Mouse (Mus musculus) midbrain, embryonic 10.5 days (tissue): ENCODE results near the gene Tinag. TPM values are rescaled to one million over a fixed set of nuclear protein-coding genes. Genes with fewer than 3 reads are reported as not detected.
"Not testable (repeated sequence)": the region's sequence is repeated elsewhere in the genome, so short reads cannot be mapped to it uniquely, and the experiment has no call there.

Source experiments
- DNase-seq: peaks from one replicate; pipeline ENCODE4 v3.0.0-alpha.2; 2017; ENCODE audit warnings: low spot score
- H3K27ac ChIP-seq: fragments of 300-500 bp; sonication (generic); replicated peaks from 2 replicates; pipeline ENCODE4 v1.5.1; 2016; ENCODE audit warnings: mild to moderate bottlenecking
- H3K27me3 ChIP-seq: fragments of 300-500 bp; sonication (generic); 2 replicates; pipeline ENCODE4 v1.6.1; 2016; ENCODE audit warnings: low read depth, mild to moderate bottlenecking; ENCODE audit not compliant: poor library complexity, severe bottlenecking
- H3K36me3 ChIP-seq: fragments of 300-500 bp; sonication (generic); 2 replicates; pipeline ENCODE4 v1.6.1; 2016; ENCODE audit warnings: mild to moderate bottlenecking, moderate library complexity
- H3K4me1 ChIP-seq: fragments of 300-500 bp; sonication (generic); 2 replicates; pipeline ENCODE4 v1.6.1; 2016
- H3K4me3 ChIP-seq: fragments of 300-500 bp; sonication (generic); 2 replicates; pipeline ENCODE4 v1.5.1; 2016; ENCODE audit warnings: mild to moderate bottlenecking, moderate library complexity
- H3K9me3 ChIP-seq: fragments of 300-500 bp; sonication (generic); replicated peaks from 2 replicates; pipeline ENCODE4 v1.6.1; 2016; ENCODE audit warnings: mild to moderate bottlenecking
- WGBS: fragments of 180-500 bp; shearing (Covaris S2); methylation state at CpG from one replicate; pipeline ENCODE4 v1.1.7; 2016; 5-methylcytosine and 5-hydroxymethylcytosine counted together
- polyA plus RNA-seq: library from polyadenylated mRNA; unstranded; fragments of >200 nt; fragmentation: Nextera tagmentation; extraction: Ambion mirVana; gene quantifications from 2 replicates; pipeline ENCODE4 v1.2.1, GENCODE M21; 2016

Gene Tinag
- polyA plus RNA-seq, result 0.72 and 1.0 TPM in 2 replicates

DNA sequence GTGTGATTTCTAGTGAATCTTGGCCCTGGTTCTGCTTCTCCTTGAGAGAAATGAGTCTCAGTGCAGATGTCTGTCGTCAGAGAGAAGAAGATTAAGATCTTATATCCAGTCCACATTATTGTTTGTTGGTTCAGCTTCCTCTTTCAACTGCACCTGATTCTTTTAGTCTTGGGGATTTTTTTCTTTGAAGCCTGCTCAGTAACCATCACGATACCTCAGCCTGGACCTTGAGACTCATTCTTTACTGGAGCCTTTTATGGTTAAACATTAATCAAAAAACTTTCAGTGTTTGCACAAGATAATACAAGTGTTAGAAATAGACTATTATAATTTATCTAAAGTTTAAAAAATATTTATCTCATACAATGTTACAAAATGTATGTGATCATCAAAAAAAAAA, at the start of gene Tinag:
TSS of gene Tinag (minus strand) at position 210 of the 400 bp plus-strand sequence.
- no peaks in the 10 kb centered on the region for H3K9me3 ChIP-seq
- no peak for DNase-seq
- no peaks in the 10 kb centered on the region for H3K4me1 ChIP-seq
- no peak within 1 kb of the TSS for H3K27ac ChIP-seq
- H3K36me3 ChIP-seq, result no peaks in the 10 kb centered on the region
- H3K27me3 ChIP-seq, result no peaks in the 10 kb centered on the region
- H3K4me3 ChIP-seq, result no peak within 1 kb of the TSS
- 73% methylated on average over 2 of the region's 2 CpGs for WGBS

DNA sequence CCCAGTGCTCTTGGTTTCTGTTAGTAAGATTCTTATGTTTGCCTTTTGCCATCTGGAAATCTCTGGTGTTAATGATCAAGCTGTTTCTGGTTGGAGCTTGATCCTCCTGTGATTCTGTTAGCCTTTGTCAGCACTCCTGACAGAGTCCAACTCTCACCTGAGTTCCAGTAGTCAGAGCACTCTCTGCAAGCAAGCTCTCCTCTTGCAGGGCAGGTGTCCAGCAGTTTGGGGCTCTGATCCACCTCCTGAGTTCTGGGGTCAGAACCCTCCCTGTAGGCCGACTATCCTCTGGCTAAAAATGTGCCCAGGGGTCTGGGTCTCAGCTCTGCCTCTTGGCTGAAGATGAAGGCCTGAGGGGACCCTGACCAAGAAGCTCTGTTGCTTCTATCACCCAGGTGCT, 37.6 kb upstream of the Tinag start:
- H3K27me3 ChIP-seq, H3K9me3 ChIP-seq, H3K36me3 ChIP-seq, H3K4me3 ChIP-seq, DNase-seq, H3K4me1 ChIP-seq, H3K27ac ChIP-seq: not testable (repeated sequence)
- 88% methylated on average over 1 of the region's 1 CpGs for WGBS

DNA sequence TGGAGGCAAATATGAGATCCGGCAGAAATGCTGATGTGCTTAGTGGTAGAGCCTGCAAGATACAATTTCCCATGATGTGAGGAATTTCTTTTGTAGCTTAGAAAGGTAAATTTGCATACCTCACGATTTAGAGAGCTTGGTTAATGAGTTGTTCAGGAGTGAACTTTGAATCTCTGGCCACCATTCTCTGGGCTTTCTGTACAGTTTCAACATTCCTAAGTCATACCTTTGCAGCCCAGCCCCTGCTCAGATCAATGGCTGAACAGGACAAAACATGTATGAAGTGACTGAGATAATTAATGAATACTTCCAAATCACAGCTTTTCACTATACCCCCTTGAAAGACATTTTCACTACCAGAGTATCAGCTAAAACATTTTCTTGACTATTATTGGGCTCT, 26.1 kb upstream of the Tinag start:
- DNase-seq, result no peak
- Histone ChIP-seq H3K36me3 (no peaks in the 10 kb centered on the region), H3K27me3 (no peaks in the 10 kb centered on the region), H3K4me3 (no peak overlapping the region), H3K27ac (no peak overlapping the region), H3K4me1 (no peaks in the 10 kb centered on the region), H3K9me3 (no peaks in the 10 kb centered on the region)
- WGBS, result 88% methylated on average over 2 of the region's 2 CpGs

DNA sequence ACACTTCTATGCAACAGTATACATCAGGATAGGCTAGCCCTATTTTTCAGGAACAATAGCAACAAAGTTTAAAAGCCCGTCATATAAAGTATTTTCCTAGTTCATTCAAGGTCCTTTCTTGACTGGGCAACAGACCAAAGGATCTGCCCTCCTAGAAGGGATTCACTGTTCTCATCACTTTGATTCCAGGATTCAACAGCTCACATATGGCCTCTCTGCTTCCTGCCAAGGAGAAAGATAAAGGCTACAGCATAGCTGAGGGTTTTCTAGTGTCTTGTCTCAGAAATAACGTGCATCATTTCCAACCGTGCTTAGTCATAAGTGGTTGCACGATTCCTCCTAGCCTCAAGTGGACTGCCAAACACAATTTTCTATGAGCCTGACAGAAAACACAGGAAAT, 11.0 kb upstream of the Tinag start:
- Histone ChIP-seq H3K9me3 (no peaks in the 10 kb centered on the region), H3K27ac (no peak overlapping the region), H3K4me1 (no peaks in the 10 kb centered on the region), H3K27me3 (no peaks in the 10 kb centered on the region), H3K4me3 (no peak overlapping the region), H3K36me3 (no peaks in the 10 kb centered on the region)
- 88% methylated on average over 4 of the region's 4 CpGs for WGBS
- DNase-seq, result no peak

DNA sequence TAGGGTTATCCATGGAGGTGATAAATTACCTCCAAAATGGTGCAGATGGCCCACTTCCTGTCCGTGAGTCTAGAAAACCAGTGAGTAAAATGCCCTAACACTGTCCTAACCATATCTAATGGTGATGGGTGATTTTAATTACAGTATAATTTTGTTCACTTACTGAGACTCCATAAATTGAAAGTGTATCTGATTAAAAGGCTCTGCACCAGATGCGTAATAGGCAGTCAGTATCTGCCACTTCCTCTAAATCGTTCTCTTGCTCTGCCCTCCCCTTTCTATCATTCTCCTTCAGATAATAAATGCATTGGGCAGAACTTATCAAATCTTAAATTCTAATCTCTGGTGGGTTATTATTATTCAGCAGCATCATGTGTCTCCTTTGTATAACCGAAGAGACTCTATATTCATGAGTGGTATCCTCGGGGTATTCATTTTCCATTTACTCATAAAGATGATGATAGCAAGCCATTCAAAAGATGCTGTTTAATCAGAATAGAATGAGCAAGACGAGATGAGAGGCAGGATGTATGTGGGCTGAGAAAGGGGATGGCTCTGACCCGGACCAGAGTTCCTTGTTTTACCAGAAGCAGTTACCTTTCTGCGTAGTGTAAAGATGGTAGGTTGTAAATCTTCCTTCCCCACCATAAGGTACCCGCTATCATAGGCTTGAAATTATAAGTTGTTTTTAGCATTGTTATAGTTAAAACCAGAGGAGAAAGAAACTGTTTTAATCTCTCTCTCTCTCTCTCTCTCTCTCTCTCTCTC, 9.0 kb upstream of the Tinag start:
- DNase-seq, result no peak
- H3K27me3 ChIP-seq, result no peaks in the 10 kb centered on the region
- no peaks in the 10 kb centered on the region for H3K9me3 ChIP-seq
- no peak overlapping the region for H3K4me3 ChIP-seq
- H3K36me3 ChIP-seq, result no peaks in the 10 kb centered on the region
- 87% methylated on average over 9 of the region's 9 CpGs for WGBS
- H3K4me1 ChIP-seq, result no peaks in the 10 kb centered on the region
- H3K27ac ChIP-seq, result no peak overlapping the region

DNA sequence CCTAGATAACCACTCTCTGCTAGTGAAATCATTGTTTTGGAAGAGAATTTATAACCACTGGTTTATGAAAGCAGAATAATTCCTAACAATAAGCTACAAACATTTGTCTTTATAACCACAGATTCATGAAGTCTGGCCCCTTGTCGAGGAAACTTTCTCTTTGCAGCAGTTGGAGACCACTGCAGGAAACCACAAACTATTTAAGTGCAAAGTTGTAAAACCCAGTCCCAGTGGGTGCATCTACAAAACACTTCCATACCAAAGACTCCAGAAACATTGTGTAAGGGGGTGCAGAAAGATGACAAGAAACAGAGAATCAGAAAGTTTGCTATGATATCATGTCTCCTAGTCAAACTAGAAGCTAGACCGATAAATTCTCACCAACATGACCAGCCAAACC, 5.8 kb upstream of the Tinag start:
- Histone ChIP-seq H3K27me3 (no peaks in the 10 kb centered on the region), H3K4me3 (no peak overlapping the region), H3K27ac (no peak overlapping the region), H3K36me3 (no peaks in the 10 kb centered on the region), H3K9me3 (no peaks in the 10 kb centered on the region), H3K4me1 (no peaks in the 10 kb centered on the region)
- no peak for DNase-seq
- 84% methylated on average over 2 of the region's 2 CpGs for WGBS

DNA sequence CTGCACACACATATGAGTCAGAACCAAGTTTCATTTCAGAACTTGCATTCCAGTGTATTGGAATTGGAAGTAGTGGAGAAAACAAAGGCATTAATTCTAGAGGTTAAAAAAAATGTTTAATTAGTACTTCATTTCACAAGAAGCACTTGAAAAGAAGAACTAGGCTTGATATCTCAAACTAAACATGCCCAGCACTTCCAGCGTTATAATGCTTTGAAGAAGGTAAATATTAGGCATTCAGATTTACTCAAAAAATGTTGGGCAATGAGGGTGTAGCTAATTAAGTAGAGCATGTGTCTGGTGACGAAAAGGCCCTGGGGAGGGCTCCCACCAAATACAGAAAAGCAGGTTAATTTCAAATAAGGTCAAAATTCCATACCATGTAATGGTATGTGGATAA, 4.1 kb upstream of the Tinag start:
- no peak overlapping the region for H3K4me3 ChIP-seq
- DNase-seq, result no peak
- H3K27me3 ChIP-seq, result no peaks in the 10 kb centered on the region
- WGBS, result 94% methylated on average over 2 of the region's 2 CpGs
- H3K27ac ChIP-seq, result no peak overlapping the region
- no peaks in the 10 kb centered on the region for H3K9me3 ChIP-seq
- no peaks in the 10 kb centered on the region for H3K36me3 ChIP-seq
- no peaks in the 10 kb centered on the region for H3K4me1 ChIP-seq

DNA sequence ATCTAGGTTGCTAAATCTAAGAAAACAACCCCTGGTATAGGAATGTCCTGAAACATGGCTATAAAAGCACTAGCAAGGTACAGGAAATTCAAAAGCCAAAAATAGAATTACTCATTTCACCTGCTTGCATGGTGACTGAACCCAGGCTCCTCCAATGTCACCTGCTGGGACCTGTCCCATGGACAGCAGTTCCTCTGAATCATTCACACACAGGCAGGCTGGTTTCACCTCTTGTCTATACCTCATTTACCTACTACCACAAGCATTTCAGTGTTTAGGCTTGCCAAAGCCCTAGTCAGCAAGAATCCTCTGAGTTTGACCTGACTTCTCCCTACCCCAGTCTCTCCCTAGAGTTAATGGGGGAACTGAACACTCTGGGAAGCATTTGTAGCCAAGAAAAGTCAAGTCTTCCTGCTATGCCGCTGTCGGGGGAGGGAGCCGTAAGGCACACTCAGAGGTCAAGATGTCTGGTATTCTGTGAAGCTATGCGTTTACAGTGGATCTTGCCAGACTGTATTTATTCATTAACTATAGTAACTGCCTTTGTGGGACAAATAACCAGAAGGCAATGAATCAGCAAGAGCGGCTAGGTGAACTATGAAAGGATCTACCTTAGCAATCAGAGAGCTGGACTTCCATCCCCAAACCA, 597 bp upstream of the Tinag start:
- Histone ChIP-seq H3K36me3 (no peaks in the 10 kb centered on the region), H3K9me3 (no peaks in the 10 kb centered on the region), H3K27ac (no peak overlapping the region), H3K4me1 (no peaks in the 10 kb centered on the region), H3K4me3 (no peak overlapping the region), H3K27me3 (no peaks in the 10 kb centered on the region)
- DNase-seq, result no peak
- 95% methylated on average over 5 of the region's 5 CpGs for WGBS

DNA sequence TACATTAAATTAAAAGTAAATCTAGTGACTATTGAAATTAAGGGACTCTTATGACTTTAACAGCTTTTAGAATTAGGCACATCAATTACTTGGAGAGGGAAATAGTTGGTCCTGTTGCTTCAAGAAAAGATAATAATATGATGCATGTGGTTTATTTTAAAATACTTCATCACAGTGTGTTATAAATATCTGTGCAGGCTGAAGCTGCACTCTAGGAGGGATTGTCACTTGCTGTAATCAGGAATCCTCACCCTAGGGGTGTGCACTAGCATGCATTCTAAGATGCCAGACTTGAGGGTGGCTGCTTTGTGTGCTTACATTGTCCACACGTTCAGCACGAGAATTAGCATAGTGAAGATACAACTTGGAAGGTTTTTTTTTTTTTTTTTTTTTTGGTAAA, 10.2 kb downstream of the Tinag start:
- H3K9me3 ChIP-seq, result no peaks in the 10 kb centered on the region
- no peak overlapping the region for H3K4me3 ChIP-seq
- H3K27me3 ChIP-seq, result no peaks in the 10 kb centered on the region
- H3K27ac ChIP-seq, result no peak overlapping the region
- DNase-seq, result no peak
- H3K4me1 ChIP-seq, result no peaks in the 10 kb centered on the region
- H3K36me3 ChIP-seq, result no peaks in the 10 kb centered on the region
- WGBS, result 60% methylated on average over 2 of the region's 2 CpGs

DNA sequence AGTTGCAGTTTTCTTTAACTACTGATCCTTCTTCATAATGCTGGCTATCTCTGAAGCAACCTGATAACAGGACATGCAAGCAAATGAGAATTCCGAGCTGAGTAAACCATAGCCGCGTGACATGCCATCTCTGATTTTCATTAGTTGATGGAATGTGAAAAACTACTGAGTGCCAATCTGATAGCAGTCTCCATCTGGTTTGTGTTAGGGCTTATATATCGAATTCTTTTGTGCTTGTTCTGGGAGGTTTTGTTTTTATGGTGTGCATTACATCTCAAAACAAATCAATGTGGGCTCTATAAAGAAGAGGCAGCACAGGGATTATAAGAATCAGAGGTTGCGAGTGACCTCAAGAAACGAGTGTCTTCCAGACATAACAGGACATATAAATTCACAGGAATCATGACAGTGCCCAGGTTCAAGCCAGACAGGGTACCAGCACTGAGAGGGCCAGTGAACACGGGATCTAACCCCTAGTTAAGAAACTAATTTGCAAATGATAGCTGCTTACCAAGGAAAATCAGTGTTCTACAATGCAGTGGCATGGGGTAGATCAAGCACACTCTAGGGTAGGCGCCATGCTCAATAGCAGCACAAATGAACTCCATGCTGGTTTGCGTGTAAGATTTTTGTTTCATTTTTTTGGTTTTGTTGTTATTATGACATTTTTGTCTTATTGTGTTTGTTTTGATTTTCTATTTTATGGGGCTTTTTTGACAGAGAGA, 13.0 kb downstream of the Tinag start:
- 75% methylated on average over 9 of the region's 9 CpGs for WGBS
- no peaks in the 10 kb centered on the region for H3K36me3 ChIP-seq
- H3K4me1 ChIP-seq, result no peaks in the 10 kb centered on the region
- no peak overlapping the region for H3K27ac ChIP-seq
- H3K4me3 ChIP-seq, result no peak overlapping the region
- no peaks in the 10 kb centered on the region for H3K27me3 ChIP-seq
- peak; percentile 11 for DNase-seq
- no peaks in the 10 kb centered on the region for H3K9me3 ChIP-seq

DNA sequence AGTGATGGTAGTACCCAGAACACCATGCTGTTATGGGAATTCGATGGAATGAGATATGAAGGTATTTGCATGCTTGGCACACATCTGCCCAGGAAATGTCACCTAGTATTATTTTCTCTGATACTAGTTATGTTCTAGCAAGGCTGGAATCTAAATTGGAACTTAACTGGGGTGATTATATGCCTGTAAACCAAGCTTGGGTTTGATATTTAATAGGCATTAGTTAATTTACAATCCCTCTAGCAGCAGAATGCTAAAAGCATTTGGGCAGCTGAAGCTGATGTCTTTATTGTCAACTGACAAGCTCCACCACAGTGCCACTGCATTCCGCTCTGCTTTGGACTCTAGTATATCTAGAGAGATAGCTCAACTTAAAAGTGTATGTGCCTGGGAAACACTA, 20.3 kb downstream of the Tinag start:
- H3K27ac ChIP-seq, result no peak overlapping the region
- H3K9me3 ChIP-seq, result no peaks in the 10 kb centered on the region
- H3K27me3 ChIP-seq, result no peaks in the 10 kb centered on the region
- H3K36me3 ChIP-seq, result no peaks in the 10 kb centered on the region
- 93% methylated on average over 2 of the region's 2 CpGs for WGBS
- DNase-seq, result no peak
- no peaks in the 10 kb centered on the region for H3K4me1 ChIP-seq
- no peak overlapping the region for H3K4me3 ChIP-seq

DNA sequence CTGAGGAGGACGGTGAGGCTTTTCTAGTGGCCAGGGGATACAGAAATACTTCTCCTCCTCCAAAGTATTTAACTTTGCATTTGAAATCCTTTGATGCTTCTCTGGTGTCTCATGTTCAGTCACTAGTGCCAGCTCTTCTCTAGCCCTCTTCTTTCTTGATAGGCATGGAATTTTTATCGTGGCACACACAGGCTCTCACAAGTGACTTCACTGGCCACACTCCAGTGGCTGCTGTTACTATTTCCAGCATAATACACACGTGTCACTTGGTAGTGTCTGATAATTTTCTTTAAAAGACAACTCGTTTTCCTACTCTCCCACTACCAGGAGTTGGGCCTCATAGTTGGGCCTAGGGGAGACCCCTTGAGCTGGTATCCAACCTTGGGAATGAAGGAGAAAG, 26.7 kb downstream of the Tinag start:
- no peak overlapping the region for H3K4me3 ChIP-seq
- WGBS, result 80% methylated on average over 4 of the region's 4 CpGs

DNA sequence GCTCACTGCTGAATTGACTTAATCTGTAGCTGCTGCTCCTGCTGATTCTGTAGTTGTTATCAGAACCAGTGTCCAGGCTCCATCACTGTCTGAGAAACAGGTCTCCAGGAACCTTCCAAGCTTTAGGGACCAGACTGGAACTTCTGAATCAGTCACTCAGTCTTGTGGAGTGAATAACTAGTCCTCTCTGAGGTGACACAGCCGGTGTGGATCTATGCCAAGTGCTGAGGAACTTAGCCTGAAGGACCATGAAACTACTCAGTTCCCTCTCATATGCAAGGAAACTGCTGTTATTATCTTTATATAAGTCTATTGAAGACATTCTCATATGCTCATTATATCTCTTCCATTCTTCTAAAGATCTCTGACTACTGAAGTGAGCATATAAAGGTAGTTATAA, 49.6 kb downstream of the Tinag start:
- WGBS, result 94% methylated on average over 1 of the region's 1 CpGs
- DNase-seq, result no peak

More for the DNA sequence above, 26.7 kb downstream of the Tinag start:
- Histone ChIP-seq H3K36me3 (no peaks in the 10 kb centered on the region), H3K27ac (no peak overlapping the region), H3K9me3 (no peaks in the 10 kb centered on the region), H3K27me3 (no peaks in the 10 kb centered on the region), H3K4me1 (no peaks in the 10 kb centered on the region)
- DNase-seq, result no peak

More for the DNA sequence above, 49.6 kb downstream of the Tinag start:
- Histone ChIP-seq H3K4me1 (no peaks in the 10 kb centered on the region; the same call in 1 of the 2 replicates), H3K9me3 (no peaks in the 10 kb centered on the region), H3K4me3 (no peak overlapping the region), H3K27me3 (no peaks in the 10 kb centered on the region), H3K36me3 (no peaks in the 10 kb centered on the region), H3K27ac (no peak overlapping the region)
